Mouse (Mus musculus) cerebellum, postnatal 4 days (tissue): ENCODE results near the gene BC049352.
A peak's percentile ranks its signal among the peaks of the same experiment; 100 is the strongest.

Experiments
- DNase-seq, 2 experiments: peaks; one replicate each; pipeline ENCODE4 v3.0.0; 2022; ENCODE audit warnings: low spot score in 2 of 2, mixed read lengths in 1 of 2

Gene BC049352

GRCm38 (mm10) chr9:45294210-45295011 lies 112.6 kb downstream of the BC049352 start:
- no peak for DNase-seq

- peak in 1 of 2 experiments; percentile 12 for DNase-seq
Observed at GRCm38 (mm10) chr9:45299231-45300006, 117.6 kb downstream of the BC049352 start.
